Mouse (Mus musculus): ENCODE results near the gene Sema3a.

GRCm38 (mm10) chr5:13594422-13594821 is 469.2 kb downstream of the Sema3a start:
- no peak for TF ChIP-seq CTCF (conservative IDR thresholded peaks at IDR 0.05; ENCODE audit: low read length)
- no peak for TF ChIP-seq POU5F1 (IDR thresholded peaks at IDR 0.05; ENCODE audit: borderline replicate concordance, low read length)

Data from E14TG2a.4 (cell line).